Mouse (Mus musculus) neural tube, embryonic 11.5 days (tissue): Measurements from ENCODE around the gene Hyls1. TPM values are rescaled to one million over a fixed set of nuclear protein-coding genes. Genes with fewer than 3 reads are reported as not detected.

Experiments
- ATAC-seq: fragments of 200-750 bp; cut with Nextera tagmentation; 2 replicates; pipeline ENCODE4 v1.8.0; 2017; ENCODE audit warnings: moderate number of reproducible peaks, mild to moderate bottlenecking, moderate TSS enrichment, moderate library complexity; ENCODE audit not compliant: insufficient read depth, low FRiP score, low TSS enrichment
- DNase-seq: peaks from one replicate; pipeline ENCODE4 v3.0.0-alpha.2; 2015; ENCODE audit warnings: low spot score
- H3K27ac ChIP-seq: fragments of 300-500 bp; sonication (generic); 2 replicates; pipeline ENCODE4 v1.5.1; 2014; ENCODE audit warnings: low read depth, mild to moderate bottlenecking, low read length
- H3K27me3 ChIP-seq: fragments of 300-500 bp; sonication (generic); 2 replicates; pipeline ENCODE4 v1.6.1; 2014; ENCODE audit warnings: mild to moderate bottlenecking, low read length, mixed read lengths; ENCODE audit not compliant: control insufficient read depth, insufficient read depth
- H3K36me3 ChIP-seq: fragments of 300-500 bp; sonication (generic); 2 replicates; pipeline ENCODE4 v1.6.1; 2014; ENCODE audit warnings: mild to moderate bottlenecking, low read length, moderate library complexity, mixed read lengths; ENCODE audit not compliant: control insufficient read depth, insufficient read depth
- H3K4me1 ChIP-seq: fragments of 300-500 bp; sonication (generic); 2 replicates; pipeline ENCODE4 v1.6.1; 2014; ENCODE audit warnings: low read length, mixed read lengths; ENCODE audit not compliant: control insufficient read depth, insufficient read depth
- H3K4me2 ChIP-seq: fragments of 300-500 bp; sonication (generic); 2 replicates; pipeline ENCODE4 v1.6.1; 2014; ENCODE audit warnings: low read depth, mild to moderate bottlenecking, moderate library complexity
- H3K4me3 ChIP-seq: fragments of 300-500 bp; sonication (generic); 2 replicates; pipeline ENCODE4 v1.5.1; 2014; ENCODE audit warnings: low read depth, low read length
- H3K9ac ChIP-seq: fragments of 300-500 bp; sonication (generic); 2 replicates; pipeline ENCODE4 v1.6.1; 2014; ENCODE audit warnings: mild to moderate bottlenecking, low read length
- H3K9me3 ChIP-seq: fragments of 300-500 bp; sonication (generic); 2 replicates; pipeline ENCODE4 v1.6.1; 2016; ENCODE audit warnings: low read length; ENCODE audit not compliant: control insufficient read depth
- WGBS: fragments of 180-500 bp; shearing (Covaris S2); extraction: QIAGEN DNeasy Blood & Tissue Kit; methylation state at CpG from one replicate; pipeline ENCODE4 v1.1.7; 2014; 5-methylcytosine and 5-hydroxymethylcytosine counted together
- polyA plus RNA-seq: library from polyadenylated mRNA; unstranded; fragments of >200 nt; fragmentation: Nextera tagmentation; extraction: Ambion mirVana; gene quantifications from 2 replicates; pipeline ENCODE4 v1.2.1, GENCODE M21; 2014

Hyls1 gene
- polyA plus RNA-seq, 1 experiment from 2014 or later = 28.8 TPM

- Histone ChIP-seq H3K27me3 (no peaks in the 10 kb centered on the region), H3K36me3 (no peaks in the 10 kb centered on the region), H3K27ac (no peak overlapping the region), H3K4me1 (no peaks in the 10 kb centered on the region), H3K4me2 (no peak overlapping the region), H3K4me3 (no peak overlapping the region), H3K9me3 (no peaks in the 10 kb centered on the region), H3K9ac (no peak overlapping the region)
- WGBS = 83% methylated on average over 9 of the region's 9 CpGs
- no peak for DNase-seq
- no peak for ATAC-seq
These were observed 21.7 kb downstream of the Hyls1 start for GRCm38 (mm10) chr9:35548455-35548854.

- no peaks in the 10 kb centered on the region for H3K9me3 ChIP-seq
- no peak overlapping the region for H3K9ac ChIP-seq
- DNase-seq (no peak), ATAC-seq (no peak)
- no peak overlapping the region for H3K4me2 ChIP-seq
- H3K36me3 ChIP-seq = no peaks in the 10 kb centered on the region
- no peak overlapping the region for H3K4me3 ChIP-seq
- H3K27ac ChIP-seq = no peak overlapping the region
- H3K4me1 ChIP-seq = no peaks in the 10 kb centered on the region
- 88% methylated on average over 9 of the region's 9 CpGs for WGBS
- H3K27me3 ChIP-seq = no peaks in the 10 kb centered on the region
These were observed 23.5 kb downstream of the Hyls1 start for GRCm38 (mm10) chr9:35546745-35547144.

- no peaks in the 10 kb centered on the region for H3K36me3 ChIP-seq
- WGBS = 74% methylated on average over 12 of the region's 12 CpGs
- no peak for ATAC-seq
- no peak overlapping the region for H3K9ac ChIP-seq
- no peaks in the 10 kb centered on the region for H3K9me3 ChIP-seq
- H3K4me3 ChIP-seq = no peak overlapping the region
- H3K27me3 ChIP-seq = no peaks in the 10 kb centered on the region
- no peak for DNase-seq
- no peak overlapping the region for H3K27ac ChIP-seq
- no peaks in the 10 kb centered on the region for H3K4me1 ChIP-seq
- no peak overlapping the region for H3K4me2 ChIP-seq
These were observed 24.5 kb downstream of the Hyls1 start for GRCm38 (mm10) chr9:35545704-35546103.

GRCm38 (mm10) chr9:35544666-35545065 lies 25.5 kb downstream of the Hyls1 start:
- H3K36me3 ChIP-seq = no peaks in the 10 kb centered on the region
- H3K9ac ChIP-seq = no peak overlapping the region
- DNase-seq (no peak), ATAC-seq (0 out of 2 replicates have a peak, but pooled peaks have one; percentile 42)
- H3K27ac ChIP-seq = no peak overlapping the region
- WGBS = 21% methylated on average over 2 of the region's 2 CpGs
- no peaks in the 10 kb centered on the region for H3K4me1 ChIP-seq
- no peaks in the 10 kb centered on the region for H3K9me3 ChIP-seq
- H3K27me3 ChIP-seq = no peaks in the 10 kb centered on the region
- H3K4me3 ChIP-seq = no peak overlapping the region
- no peak overlapping the region for H3K4me2 ChIP-seq

- Histone ChIP-seq H3K4me2 (no peak overlapping the region), H3K9me3 (no peaks in the 10 kb centered on the region), H3K36me3 (no peaks in the 10 kb centered on the region), H3K27me3 (no peaks in the 10 kb centered on the region), H3K4me1 (no peaks in the 10 kb centered on the region), H3K4me3 (no peak overlapping the region), H3K9ac (no peak overlapping the region), H3K27ac (no peak overlapping the region)
- 81% methylated on average over 14 of the region's 14 CpGs for WGBS
- ATAC-seq = no peak
- DNase-seq = no peak
These were observed 26.9 kb downstream of the Hyls1 start for GRCm38 (mm10) chr9:35543099-35543860.

GRCm38 (mm10) chr9:35541941-35542340 lies 28.3 kb downstream of the Hyls1 start:
- H3K9me3 ChIP-seq = no peaks in the 10 kb centered on the region
- no peaks in the 10 kb centered on the region for H3K36me3 ChIP-seq
- ATAC-seq (no peak), DNase-seq (no peak)
- H3K27me3 ChIP-seq = no peaks in the 10 kb centered on the region
- no peak overlapping the region for H3K4me2 ChIP-seq
- no peak overlapping the region for H3K4me3 ChIP-seq
- no peaks in the 10 kb centered on the region for H3K4me1 ChIP-seq
- WGBS = 75% methylated on average over 6 of the region's 6 CpGs
- no peak overlapping the region for H3K9ac ChIP-seq
- no peak overlapping the region for H3K27ac ChIP-seq

- Histone ChIP-seq H3K27me3 (no peaks in the 10 kb centered on the region), H3K4me2 (no peak overlapping the region), H3K4me1 (no peaks in the 10 kb centered on the region), H3K36me3 (no peaks in the 10 kb centered on the region), H3K9me3 (no peaks in the 10 kb centered on the region), H3K9ac (no peak overlapping the region), H3K27ac (no peak overlapping the region), H3K4me3 (no peak overlapping the region)
- peak; percentile 85 for DNase-seq
- ATAC-seq = peak; percentile 56
- WGBS = 9% methylated on average over 6 of the region's 6 CpGs
These were observed 28.7 kb downstream of the Hyls1 start for GRCm38 (mm10) chr9:35541488-35541887.

GRCm38 (mm10) chr9:35541024-35541423 lies 29.2 kb downstream of the Hyls1 start:
- WGBS = 90% methylated on average over 5 of the region's 5 CpGs
- Histone ChIP-seq H3K4me2 (no peak overlapping the region), H3K27ac (no peak overlapping the region), H3K27me3 (no peaks in the 10 kb centered on the region), H3K4me1 (no peaks in the 10 kb centered on the region), H3K4me3 (no peak overlapping the region), H3K36me3 (no peaks in the 10 kb centered on the region), H3K9ac (no peak overlapping the region), H3K9me3 (no peaks in the 10 kb centered on the region)
- ATAC-seq = no peak
- DNase-seq = no peak

GRCm38 (mm10) chr9:35539001-35539750 lies 31.0 kb downstream of the Hyls1 start:
- Histone ChIP-seq H3K9me3 (no peaks in the 10 kb centered on the region), H3K4me2 (no peak overlapping the region), H3K27ac (no peak overlapping the region), H3K36me3 (no peaks in the 10 kb centered on the region), H3K4me1 (no peaks in the 10 kb centered on the region), H3K9ac (no peak overlapping the region), H3K4me3 (no peak overlapping the region), H3K27me3 (no peaks in the 10 kb centered on the region)
- WGBS = 84% methylated on average over 13 of the region's 13 CpGs
- DNase-seq (no peak), ATAC-seq (no peak)
